ENCODE assay signal across 11 mouse cellular contexts in genomic region chr2:168663216-168663615, GRCm38 (mm10).
"Had no signal": no experiment of that assay in that cellular context is flagged by ENCODE, and none has a peak within 500 bp of the region (broad histone marks: within the 10 kb centered on the region; RNA-seq: fewer than 3 reads in every experiment).

No protein-coding gene starts in this region.

- H3K27ac ChIP-seq: limb, embryonic 13.5 days; liver, embryonic 14.5 days; midbrain, embryonic 12.5 days; stomach, embryonic 15.5 days had no signal

- H3K4me3 ChIP-seq: limb, embryonic 13.5 days; midbrain, embryonic 12.5 days; stomach, embryonic 15.5 days had no signal

- H3K27me3 ChIP-seq: limb, embryonic 13.5 days; midbrain, embryonic 12.5 days; stomach, embryonic 15.5 days had no signal

- H3K9ac ChIP-seq: limb, embryonic 13.5 days; liver, embryonic 14.5 days; midbrain, embryonic 12.5 days; stomach, embryonic 15.5 days had no signal

- ATAC-seq: hindbrain, embryonic 16.5 days had no signal

- DNase-seq: layer of hippocampus, adult 9-11 months; left cerebral cortex, postnatal 4 days; lung, adult 18-20 months; right cerebral cortex, postnatal 14 days; thymus, adult 2 months; thymus, postnatal 4 days had no signal

- H3K4me1 ChIP-seq: limb, embryonic 13.5 days; midbrain, embryonic 12.5 days; stomach, embryonic 15.5 days had no signal

- H3K36me3 ChIP-seq: stomach, embryonic 15.5 days had no signal

- H3K9me3 ChIP-seq: limb, embryonic 13.5 days; midbrain, embryonic 12.5 days; stomach, embryonic 15.5 days had no signal

- H3K4me2 ChIP-seq: limb, embryonic 13.5 days; midbrain, embryonic 12.5 days; stomach, embryonic 15.5 days had no signal
